Mouse (Mus musculus): ENCODE results near the gene Ccdc32.
"Not testable (repeated sequence)": the region's sequence is repeated elsewhere in the genome, so short reads cannot be mapped to it uniquely, and the experiment has no call there.

The Ccdc32 gene

GRCm38 (mm10) chr2:119028941-119029551 lies at the start of gene Ccdc32:
Gene Ccdc32, minus strand, starts transcription at chr2:119029393.
- peak; percentile 91 for DNase-seq (ENCODE audit: low read depth, low spot score)

- no peak for DNase-seq (ENCODE audit: low read depth, low spot score)
Observed at GRCm38 (mm10) chr2:119072397-119072796, 43.2 kb upstream of the Ccdc32 start.

GRCm38 (mm10) chr2:119060139-119060538 lies 30.9 kb upstream of the Ccdc32 start:
- no peak for DNase-seq (ENCODE audit: low read depth, low spot score)

GRCm38 (mm10) chr2:119050132-119050650 lies 21.0 kb upstream of the Ccdc32 start:
- DNase-seq (ENCODE audit: low read depth, low spot score), result no peak

GRCm38 (mm10) chr2:119047849-119048248 lies 18.7 kb upstream of the Ccdc32 start:
- no peak for DNase-seq (ENCODE audit: low read depth, low spot score)

GRCm38 (mm10) chr2:119046649-119047611 lies 17.7 kb upstream of the Ccdc32 start, which contains the start of gene Knl1:
Gene Knl1, plus strand, starts transcription at chr2:119047119.
- DNase-seq (ENCODE audit: low read depth, low spot score), result peak; percentile 98

- DNase-seq (ENCODE audit: low read depth, low spot score), result no peak
Observed at GRCm38 (mm10) chr2:119045163-119045562, 16.0 kb upstream of the Ccdc32 start.

- no peak for DNase-seq (ENCODE audit: low read depth, low spot score)
Observed at GRCm38 (mm10) chr2:119040882-119041281, 11.7 kb upstream of the Ccdc32 start.

- DNase-seq (ENCODE audit: low read depth, low spot score), result no peak
Observed at GRCm38 (mm10) chr2:119035397-119035745, 6.2 kb upstream of the Ccdc32 start.

- peak; percentile 97 for DNase-seq (ENCODE audit: low read depth, low spot score)
Observed at GRCm38 (mm10) chr2:119034656-119035396, 5.6 kb upstream of the Ccdc32 start, which contains the start of gene Rpusd2. Gene Rpusd2, plus strand, starts transcription at chr2:119034790.

GRCm38 (mm10) chr2:119032191-119032590 lies 3.0 kb upstream of the Ccdc32 start:
- DNase-seq (ENCODE audit: low read depth, low spot score), result no peak

GRCm38 (mm10) chr2:119026951-119027350 lies 2.2 kb downstream of the Ccdc32 start:
- DNase-seq (ENCODE audit: low read depth, low spot score), result no peak

GRCm38 (mm10) chr2:119025239-119025616 lies 4.0 kb downstream of the Ccdc32 start:
- no peak for DNase-seq (ENCODE audit: low read depth, low spot score)

GRCm38 (mm10) chr2:119024536-119025238 lies 4.5 kb downstream of the Ccdc32 start:
- no peak for DNase-seq (ENCODE audit: low read depth, low spot score)

GRCm38 (mm10) chr2:119023154-119023660 lies 6.0 kb downstream of the Ccdc32 start:
- no peak for DNase-seq (ENCODE audit: low read depth, low spot score)

- no peak for DNase-seq (ENCODE audit: low read depth, low spot score)
Observed at GRCm38 (mm10) chr2:119019538-119019937, 9.7 kb downstream of the Ccdc32 start.

GRCm38 (mm10) chr2:119019131-119019530 lies 10.1 kb downstream of the Ccdc32 start:
- no peak for DNase-seq (ENCODE audit: low read depth, low spot score)

- peak; percentile 37 for DNase-seq (ENCODE audit: low read depth, low spot score)
Observed at GRCm38 (mm10) chr2:119018391-119019122, 10.6 kb downstream of the Ccdc32 start.

GRCm38 (mm10) chr2:119017647-119018046 lies 11.5 kb downstream of the Ccdc32 start:
- no peak for DNase-seq (ENCODE audit: low read depth, low spot score)

- not testable (repeated sequence) for DNase-seq (ENCODE audit: low read depth, low spot score)
Observed at GRCm38 (mm10) chr2:119016312-119016711, 12.9 kb downstream of the Ccdc32 start.
